Mouse (Mus musculus): Measurements from ENCODE around the gene Zfp984. TPM values are rescaled to one million over a fixed set of nuclear protein-coding genes. Genes with fewer than 3 reads are reported as not detected.

The Zfp984 gene
- polyA plus RNA-seq (2017; shearing (Covaris generic)): 32.1 TPM

DNA sequence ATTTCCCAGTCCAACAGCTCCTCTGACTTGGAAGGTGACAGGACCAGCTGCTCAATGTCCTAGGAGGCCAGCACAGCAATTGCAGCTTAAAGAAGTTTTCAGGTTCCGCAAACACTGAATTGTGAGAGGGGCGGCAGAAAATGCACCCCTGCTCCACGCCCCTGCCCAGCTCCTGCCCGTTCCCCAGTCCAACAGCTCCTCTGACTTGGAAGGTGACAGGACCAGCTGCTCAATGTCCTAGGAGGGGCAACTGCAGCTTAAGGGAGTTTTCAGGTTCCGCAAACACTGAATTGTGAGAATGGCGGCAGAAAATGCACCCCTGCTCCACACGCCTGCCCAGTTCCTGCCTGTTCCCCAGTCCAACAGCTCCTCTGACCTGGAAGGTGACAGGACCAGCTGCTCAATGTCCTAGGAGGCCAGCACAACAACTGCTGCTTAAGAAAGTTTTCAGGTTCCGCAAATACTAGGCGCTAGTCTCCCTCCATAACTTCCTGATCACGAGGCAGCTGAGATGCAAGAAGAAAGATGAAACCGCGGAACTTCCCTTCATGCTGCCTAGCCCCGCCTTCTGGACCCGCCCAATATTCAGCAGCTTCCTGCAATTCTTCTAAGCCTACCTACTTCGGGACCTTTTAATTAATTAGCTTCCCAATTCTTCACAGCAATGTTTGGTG is at the start of gene Zfp984:
Zfp984 (minus strand) TSS at position 497 of the 674 bp plus-strand sequence.

DNA sequence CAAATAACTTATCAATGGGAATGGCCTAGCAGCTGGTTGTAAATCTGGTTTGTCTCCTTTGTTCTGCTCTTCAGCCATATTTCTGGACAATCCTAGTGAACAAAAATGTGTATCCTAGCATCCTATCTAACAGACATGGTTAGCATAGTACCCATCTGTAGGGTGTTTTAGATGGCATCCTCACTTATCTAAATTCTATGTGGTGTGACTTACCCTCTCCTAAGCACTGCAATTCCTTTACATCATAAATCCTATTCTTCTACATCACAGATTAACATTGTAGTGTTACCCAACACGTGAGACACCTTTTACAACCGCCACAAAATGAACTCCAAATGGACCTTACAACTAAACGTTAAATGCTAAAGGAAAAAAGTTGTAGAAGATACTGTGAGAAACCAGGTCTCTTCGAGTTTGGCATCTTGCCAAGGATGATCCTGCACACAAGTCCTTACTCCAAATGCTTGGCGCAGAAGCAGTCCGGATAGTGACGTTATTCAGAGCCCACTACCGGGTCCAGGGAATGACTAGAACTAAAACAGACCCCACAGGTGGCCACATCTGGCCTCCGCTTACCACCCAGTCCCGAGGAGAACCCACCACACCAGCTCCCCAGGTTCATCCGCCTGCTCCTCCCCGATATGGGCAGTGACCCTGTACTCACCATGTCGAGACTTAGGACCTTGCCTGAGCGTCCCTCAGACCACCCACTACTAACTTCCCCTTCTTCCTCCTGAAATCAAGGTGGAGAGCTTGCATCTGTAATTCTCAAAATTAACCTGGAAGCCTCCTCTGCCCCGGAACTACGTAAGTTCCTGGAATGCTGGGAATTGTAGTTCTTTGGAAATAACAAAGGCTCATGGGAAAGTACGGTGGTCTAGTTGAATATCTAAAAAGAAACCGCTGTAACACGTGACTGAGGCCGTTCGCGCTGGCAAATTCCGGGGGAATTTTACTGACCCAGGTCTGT is 38.3 kb upstream of the Zfp984 start, which contains the start of gene Zfp933:
Zfp933 (minus strand) TSS at position 753 of the 970 bp plus-strand sequence.

Other genes with a start within 250 kb of the Zfp984 start
- gene Zfp979, start 167.3 kb downstream of the Zfp984 start, polyA plus RNA-seq (2017; shearing (Covaris generic)): 0.43 TPM
- gene Zfp534, start 107.2 kb downstream of the Zfp984 start, polyA plus RNA-seq (2017; shearing (Covaris generic)): not detected
- 6.2 TPM for gene Zfp933, start 38.6 kb upstream of the Zfp984 start, polyA plus RNA-seq (2017; shearing (Covaris generic))
- 115 TPM for gene Miip, start 59.0 kb upstream of the Zfp984 start, polyA plus RNA-seq (2017; shearing (Covaris generic))
- gene Fv1, start 59.2 kb upstream of the Zfp984 start, polyA plus RNA-seq (2017; shearing (Covaris generic)): 4.8 TPM
- gene Mfn2, start 94.9 kb upstream of the Zfp984 start, polyA plus RNA-seq (2017; shearing (Covaris generic)): 51.4 TPM
- gene Plod1, start 127.0 kb upstream of the Zfp984 start, polyA plus RNA-seq (2017; shearing (Covaris generic)): 10.1 TPM
- gene 2510039O18Rik, start 131.1 kb upstream of the Zfp984 start, polyA plus RNA-seq (2017; shearing (Covaris generic)): 2.8 TPM
- not detected for gene Nppb, start 176.0 kb upstream of the Zfp984 start, polyA plus RNA-seq (2017; shearing (Covaris generic))
- not detected for gene Nppa, start 190.9 kb upstream of the Zfp984 start, polyA plus RNA-seq (2017; shearing (Covaris generic))
- 7.8 TPM for gene Clcn6, start 229.0 kb upstream of the Zfp984 start, polyA plus RNA-seq (2017; shearing (Covaris generic))
- gene Mthfr, start 229.3 kb upstream of the Zfp984 start, polyA plus RNA-seq (2017; shearing (Covaris generic)): 23.0 TPM

Measured in activated CD4-positive, CD25-positive, alpha-beta regulatory T cell, adult 9 weeks (primary cell).